Mouse (Mus musculus) thymus, postnatal 14 days (tissue): ENCODE data around the gene Cyp4a14.
"Not testable (repeated sequence)": the region's sequence is repeated elsewhere in the genome, so short reads cannot be mapped to it uniquely, and the experiment has no call there.

Experiments
- DNase-seq: peaks from one replicate; pipeline ENCODE4 v3.0.0; 2021

Cyp4a14 gene

DNA sequence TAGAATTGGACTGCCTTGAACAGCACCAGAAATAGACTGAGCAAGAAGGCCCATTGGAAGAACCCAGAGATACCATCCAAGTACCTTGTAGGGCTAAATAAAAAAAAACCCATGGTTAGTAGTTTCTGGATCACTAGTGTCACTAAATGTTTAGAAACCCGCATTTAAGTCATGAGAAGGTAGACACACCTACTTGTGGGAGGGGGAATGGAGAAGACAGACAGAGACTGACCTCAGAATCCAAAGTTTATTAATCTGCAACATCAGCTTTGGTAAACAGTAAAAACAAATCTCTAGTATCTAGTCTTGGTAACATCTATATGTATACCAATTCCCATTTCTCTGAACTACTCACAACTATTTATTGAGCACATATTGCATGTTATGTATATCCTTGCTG, at the start of gene Cyp4a14:
Cyp4a14 (minus strand) TSS at position 142 of the 400 bp plus-strand sequence.
- no peak for DNase-seq

DNA sequence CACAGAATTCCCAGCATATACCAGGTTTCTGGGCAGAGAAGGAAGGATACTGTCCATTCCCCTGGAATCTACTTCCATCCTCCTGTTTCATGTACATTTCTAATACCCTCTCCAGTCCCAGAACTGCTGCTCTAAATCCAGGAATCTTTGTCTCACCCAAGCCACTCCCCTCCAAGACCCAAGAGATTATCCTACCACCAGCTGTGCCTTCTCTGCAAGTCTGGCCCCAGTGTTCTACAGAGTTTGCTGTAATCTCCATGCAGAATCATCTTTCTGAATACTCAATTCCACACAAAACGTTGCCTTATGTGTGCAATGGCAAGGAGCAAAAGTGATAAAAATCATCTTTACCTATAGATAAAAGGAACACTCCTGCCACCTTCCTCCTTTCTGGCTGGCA, 49.2 kb upstream of the Cyp4a14 start:
- DNase-seq = no peak

DNA sequence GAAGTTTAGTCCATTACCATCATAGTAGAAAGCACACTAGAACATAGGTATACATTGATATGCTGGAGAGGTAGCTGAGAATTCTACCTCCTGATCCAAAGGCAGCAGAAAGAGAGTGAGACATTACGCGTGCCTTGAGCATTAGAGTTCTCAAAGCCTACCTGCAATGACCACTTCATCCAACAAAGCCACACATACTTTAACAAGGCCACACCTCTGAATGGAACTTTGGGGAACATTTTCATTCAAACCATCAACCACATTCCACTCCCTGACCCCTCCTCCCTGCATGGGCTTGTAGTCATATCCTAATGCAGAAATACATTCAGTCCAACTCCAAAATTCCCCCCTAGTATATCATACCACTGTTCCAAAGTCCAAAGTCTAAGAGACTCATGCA, 25.8 kb upstream of the Cyp4a14 start:
- DNase-seq = no peak

DNA sequence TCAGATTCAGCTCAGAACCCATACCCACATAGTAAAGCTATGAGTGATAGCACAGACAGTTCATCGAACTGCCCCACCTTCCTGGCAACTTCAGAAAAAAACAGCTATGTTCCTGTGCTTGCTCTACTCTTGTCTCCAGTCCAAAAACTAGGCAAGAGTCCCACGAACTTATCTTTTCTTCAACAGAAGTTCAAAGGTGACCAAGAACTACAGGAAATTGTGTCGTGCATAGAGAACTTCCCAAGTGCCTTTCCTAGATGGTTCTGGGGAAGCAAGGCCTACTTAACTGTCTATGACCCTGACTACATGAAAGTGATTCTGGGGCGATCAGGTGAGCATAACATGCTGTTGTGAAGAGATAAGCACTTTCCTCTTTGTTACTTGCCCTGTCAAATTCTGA, 23.5 kb upstream of the Cyp4a14 start:
- no peak for DNase-seq

DNA sequence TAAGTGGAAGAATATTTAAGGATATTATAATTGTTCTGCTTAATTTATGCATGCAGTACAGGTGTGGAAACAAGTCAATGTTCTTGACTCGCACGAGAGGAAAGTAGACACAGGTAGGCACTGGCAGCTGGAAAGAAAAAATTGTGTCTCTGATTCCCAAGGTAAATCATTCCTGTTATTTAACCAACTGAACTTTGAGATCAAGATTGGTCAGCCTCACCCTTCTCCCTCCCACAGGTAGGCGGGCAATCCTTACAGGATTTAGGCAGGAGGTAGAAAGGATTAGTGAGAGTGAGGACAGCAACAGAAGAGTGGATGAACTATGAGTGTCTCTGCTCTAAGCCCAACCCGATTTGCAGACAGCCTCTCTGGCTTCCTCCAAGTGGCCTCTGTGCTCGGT, 22.1 kb upstream of the Cyp4a14 start, which contains the start of gene Cyp4a10:
Cyp4a10 (plus strand) TSS at position 265 of the 400 bp plus-strand sequence.
- DNase-seq = not testable (repeated sequence)

- not testable (repeated sequence) for DNase-seq
These were observed 18.0 kb upstream of the Cyp4a14 start for GRCm38 (mm10) chr4:115513964-115514363.

DNA sequence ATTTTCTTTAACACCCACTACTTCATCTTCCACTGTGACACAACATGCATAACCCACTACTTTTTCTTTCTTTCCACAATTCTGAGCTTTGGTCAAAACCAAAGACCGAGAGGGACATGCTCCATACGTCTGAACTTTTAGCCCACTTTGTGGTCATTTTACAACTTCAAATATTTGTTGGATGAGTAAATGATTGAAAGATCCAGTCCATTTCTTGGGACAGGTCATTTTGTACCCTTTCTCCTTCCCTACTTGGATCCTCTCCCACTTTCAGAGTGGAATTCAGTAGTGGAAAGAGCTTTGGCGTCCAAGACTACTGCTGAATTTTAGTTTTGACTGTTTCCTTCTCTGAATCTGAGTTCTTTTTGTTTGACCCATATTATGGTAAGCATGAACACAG, 1.5 kb upstream of the Cyp4a14 start:
- DNase-seq = no peak

DNA sequence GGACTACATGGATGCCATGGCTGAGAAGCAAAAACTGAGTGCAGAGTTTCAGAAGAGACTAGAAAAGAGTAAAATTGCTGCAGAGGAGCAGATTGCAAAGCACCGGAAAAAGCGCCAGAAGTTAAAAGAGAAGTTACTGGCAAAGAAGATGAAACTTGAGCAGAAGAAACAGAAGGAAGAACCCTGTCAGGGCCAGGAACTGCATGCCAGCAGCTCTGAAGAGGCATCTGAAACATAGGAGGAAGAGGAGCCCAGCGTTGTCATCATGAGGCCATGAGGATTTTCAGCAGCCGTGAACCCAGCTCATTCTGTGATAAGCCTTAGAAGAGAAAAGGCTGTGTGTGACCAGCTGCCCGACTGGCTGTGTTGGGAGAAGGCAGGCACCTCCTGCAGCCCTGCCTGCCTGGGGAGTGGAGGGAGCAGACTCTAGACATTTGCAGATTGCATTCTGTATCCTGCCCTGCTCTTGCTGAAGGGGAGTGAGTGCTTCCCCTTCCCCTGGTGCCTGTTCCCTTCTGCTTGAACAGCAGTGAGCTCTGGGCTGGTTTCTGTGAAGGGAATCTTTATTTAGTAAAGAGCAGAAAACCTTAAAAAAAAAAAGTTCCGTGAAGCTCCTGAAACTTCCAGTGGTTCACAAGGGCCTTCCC, 14.8 kb downstream of the Cyp4a14 start:
- no peak for DNase-seq

DNA sequence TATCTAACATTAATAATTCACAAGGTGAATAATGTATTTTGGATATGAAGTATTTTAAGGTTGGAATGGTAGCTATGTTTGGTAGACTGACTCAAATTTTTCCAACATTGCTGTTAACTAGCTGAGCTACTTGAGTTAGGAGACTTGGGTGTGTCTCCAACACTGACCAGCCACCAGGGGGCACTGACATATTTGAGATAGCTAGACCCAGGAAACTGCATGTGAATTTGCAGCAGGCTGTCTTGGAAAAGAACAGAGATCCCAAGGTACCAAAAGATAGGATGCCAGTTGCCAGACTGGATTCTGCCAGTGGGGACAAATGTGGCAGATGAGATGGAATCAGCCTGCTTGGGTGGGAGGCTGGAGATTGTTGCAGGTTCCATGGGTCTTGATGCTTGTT, 19.9 kb downstream of the Cyp4a14 start:
- not testable (repeated sequence) for DNase-seq

GRCm38 (mm10) chr4:115473585-115473984, 22.4 kb downstream of the Cyp4a14 start:
- not testable (repeated sequence) for DNase-seq

- no peak for DNase-seq
These were observed 43.6 kb downstream of the Cyp4a14 start, which contains the start of gene Cyp4a30b for GRCm38 (mm10) chr4:115452304-115452703. Cyp4a30b (plus strand) TSS chr4:115452604.

GRCm38 (mm10) chr4:115450577-115451137, 45.3 kb downstream of the Cyp4a14 start:
- no peak for DNase-seq
